Mouse (Mus musculus): ENCODE measurements at regions not wholly inside any gene's neighbourhood (a gene's known extent, or its start where the extent isn't known, plus 50 kb on each side); places are given as distances from the start of the nearest gene placed in this dataset.

DNA sequence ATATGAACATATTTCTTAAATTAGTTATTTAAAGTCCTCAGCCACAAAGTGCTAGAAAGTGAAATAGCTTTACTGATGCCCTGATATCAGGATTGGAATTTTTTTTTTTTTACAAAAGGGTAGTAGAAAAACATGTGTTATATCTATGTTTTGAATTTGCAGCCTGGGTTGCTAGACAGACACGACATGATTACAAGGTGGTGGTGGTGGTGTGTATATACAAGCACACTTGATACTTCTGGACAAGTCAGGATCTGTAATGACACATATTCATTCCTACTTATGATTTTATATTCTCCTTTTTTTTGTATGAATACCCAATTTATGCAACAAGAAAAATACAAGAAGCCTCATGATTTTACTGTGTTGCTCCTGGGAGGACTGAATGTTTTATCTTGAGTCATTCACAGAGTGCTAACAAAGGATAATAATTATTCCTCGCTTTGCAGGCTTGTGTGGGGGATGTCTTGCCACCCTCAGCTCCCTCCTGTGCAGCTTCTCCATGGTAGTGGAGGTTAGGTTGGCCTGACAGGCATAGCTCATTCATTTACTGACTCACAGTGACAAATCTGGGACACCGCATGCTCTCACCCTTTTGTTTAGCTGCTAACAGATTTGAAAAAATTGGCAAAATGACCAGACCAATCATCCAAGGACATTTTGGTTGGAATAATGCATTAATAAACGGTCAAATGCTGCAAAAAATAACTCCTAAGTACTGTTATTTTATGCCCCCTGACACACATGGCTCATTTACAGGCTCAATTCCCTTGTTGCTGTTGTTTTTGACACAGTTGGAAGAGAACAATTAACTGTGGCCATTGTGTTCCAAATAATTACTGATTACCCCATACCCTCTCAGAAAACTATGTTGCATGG, 303.3 kb upstream of the Sel1l start:
- DNase-seq: peak in 1 of 2 experiments; percentile 25

DNA sequence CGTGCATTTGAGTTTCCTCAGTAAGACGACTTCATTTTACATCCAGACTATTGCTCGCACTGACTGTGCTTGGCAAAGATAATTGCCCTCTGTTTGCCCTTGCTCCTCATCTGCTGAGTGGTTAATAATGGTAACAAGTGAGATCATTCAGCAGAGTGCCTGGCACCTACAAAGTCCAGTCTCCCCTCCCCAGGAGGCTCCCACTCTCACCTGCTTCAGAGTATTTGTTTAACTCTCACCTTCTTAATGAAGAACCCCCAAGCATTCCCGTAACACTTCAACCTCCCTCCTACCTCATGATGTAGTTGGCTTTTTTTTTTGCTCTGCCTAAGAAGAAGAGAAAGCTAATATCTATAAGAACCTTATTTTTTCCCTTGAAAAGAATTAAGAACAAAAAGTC, 288.6 kb upstream of the Sel1l start:
- no peak for DNase-seq

DNA sequence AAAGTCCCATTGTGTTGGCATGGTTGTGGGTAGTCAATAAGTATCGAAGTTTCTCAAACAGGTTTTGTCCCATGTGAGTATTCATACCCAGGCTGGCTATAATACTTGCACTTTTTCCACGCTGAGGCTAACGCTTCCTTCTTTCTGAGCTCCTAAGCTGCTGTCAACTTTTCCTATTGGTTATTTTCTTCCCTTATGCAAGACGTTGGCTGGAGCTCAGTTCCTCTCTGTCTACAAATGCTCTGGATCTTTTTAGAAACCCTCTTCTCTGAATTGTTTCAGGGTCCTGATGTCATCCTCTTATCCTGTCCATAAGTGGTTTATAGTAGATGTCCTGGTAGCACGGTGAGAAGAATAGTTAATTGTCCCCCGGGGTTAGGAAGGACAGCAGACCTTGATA, 278.7 kb upstream of the Sel1l start:
- DNase-seq: no peak

DNA sequence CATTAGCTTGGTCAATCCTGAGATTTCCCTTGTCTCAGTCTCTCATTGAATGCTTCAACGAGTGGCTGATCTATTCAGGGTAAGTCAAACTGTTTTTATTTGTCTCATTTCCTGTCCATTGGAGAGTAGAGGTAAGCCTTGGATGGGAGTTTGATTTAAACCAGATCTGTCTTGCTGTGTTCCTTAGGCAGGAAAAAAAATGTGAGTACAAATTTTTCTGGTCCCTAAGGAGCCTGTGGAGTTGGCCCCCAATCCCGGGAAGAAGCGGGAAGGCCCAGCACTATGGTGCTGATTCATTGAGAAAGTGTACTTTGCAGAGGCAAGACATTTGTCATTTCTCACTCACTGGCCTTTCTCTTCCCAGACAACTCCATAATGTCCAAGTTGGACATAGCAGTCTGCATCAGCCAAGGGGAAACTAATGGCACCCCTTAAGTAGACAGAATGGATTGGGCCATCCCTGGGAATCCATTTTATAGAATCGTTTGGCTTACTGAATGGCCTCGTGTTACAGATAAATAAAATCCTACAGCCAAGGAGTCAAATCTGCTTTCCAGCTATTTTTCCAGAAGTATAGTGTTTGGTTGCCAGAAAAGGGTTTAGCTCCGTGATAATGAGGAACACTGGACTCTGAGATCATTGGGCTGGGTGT, 271.3 kb upstream of the Sel1l start:
- no peak for DNase-seq

DNA sequence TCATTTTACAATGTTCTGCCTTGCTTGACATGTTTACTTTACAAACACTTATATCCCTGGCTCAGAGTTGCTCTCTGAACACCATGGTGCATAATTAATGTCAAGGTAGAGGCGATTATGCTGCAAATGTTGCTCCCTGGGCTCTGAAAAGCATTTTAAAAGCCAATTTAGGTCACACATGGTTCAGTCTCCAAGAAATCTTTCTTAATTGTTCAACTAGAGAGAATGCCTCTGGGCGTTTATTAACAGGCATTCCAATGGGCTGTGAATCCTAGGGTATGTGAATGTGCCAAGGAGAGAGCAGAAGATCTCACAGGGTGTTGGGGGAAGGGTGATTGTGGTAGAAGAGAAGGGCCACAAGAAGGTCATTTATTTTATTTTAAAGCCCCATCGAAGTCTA, 260.7 kb upstream of the Sel1l start:
- DNase-seq: no peak

DNA sequence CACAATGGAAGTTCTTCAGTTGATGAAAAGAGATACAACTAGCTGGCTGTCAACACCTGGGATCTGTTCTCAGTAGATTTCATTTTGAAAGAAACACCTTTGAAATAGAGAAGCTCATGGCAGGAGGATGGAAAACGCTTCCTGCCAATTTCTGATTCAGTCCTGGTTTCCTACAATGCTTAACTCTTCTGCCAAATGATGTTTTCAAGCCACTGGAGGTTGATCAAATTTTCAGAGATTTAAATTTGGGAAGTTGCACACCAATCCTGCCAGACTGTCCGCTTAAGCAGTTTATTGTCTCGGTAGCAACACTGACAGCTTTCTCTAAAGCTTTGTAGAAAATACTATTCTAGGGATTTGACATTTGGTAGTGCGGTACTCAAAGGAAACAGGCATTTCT, 251.1 kb upstream of the Sel1l start:
- no peak for DNase-seq

DNA sequence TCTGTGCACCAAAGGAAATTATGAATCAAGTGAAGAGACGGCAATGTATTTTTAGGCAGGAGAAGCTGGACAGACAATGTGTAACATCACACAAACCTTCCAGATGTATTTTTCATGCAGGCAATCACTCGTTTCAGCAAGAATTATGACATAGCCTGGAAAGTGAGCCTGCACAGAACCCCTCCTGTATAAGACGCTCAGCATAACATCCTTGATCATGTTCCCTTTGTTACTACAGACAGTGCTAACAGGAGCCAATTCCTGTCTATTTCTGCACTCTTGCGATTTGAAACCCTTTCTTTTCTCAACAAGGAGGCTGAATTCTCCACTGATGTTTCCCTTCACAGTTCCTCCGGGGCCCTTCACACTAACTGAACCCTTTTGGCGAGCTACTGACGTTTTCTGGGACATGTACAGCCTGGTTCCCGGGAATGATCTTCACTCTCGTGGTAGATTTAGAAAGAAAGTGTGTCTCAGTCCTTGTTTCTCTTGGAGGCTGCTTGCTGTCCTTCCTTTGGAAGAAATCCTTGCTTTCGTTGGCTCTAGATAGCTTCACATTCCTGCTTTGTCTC, 243.9 kb upstream of the Sel1l start:
- DNase-seq: no peak

DNA sequence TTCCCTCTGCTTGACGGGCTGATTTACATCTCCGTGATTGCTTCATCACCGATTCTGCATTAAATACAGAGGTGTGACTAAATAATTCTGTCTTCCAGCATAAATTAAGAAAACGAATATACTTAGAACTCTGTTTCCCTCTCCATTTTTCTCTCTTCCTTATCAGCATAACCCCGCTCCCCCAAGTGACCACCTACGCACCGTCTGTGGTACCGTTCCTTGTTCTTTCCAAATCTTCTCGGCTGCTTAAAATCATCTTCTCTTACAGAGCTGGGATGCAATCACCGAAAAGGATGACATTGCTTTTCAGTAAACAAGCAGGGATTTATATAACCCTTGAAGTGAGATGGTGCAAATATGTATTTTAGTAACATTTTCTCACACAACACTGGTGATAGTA, 224.3 kb upstream of the Sel1l start:
- no peak for DNase-seq

DNA sequence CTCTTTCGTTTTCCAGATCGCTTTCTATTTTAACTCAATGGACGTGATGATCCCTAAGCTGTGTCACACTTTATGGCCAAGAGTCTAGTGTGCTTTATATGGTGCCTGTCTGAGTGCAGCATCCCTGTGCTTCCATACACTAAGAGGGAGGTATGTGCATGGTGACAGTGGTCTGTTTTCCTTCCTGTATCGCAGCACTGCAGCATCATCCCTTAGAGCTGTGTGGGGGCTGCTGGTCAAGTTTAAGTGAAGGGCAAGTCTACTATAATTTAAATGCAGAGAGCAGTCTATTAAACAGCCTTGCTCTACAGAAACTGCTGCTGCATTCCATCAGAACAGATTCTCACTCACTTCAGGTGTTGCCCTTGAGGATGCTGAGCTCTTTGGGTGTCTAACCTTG, 213.8 kb upstream of the Sel1l start:
- no peak for DNase-seq

DNA sequence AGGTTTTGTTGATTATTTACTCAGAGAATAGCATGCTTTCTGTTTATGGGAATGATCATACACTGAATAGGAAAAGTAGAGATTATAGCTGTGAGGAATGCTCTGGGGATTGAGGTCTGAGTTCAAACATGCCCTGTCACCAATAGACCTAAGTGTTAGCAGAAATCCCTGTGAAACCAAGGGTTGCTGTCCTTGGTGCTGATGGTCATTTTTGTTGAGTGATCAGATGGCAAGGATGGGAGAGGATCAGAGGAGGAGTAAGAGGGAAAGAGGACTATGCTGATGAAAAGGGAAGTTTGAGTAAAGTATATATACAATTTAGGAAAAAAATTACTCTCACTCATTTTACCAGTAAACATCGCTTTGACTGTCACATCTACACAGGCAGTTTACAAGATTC, 191.5 kb upstream of the Sel1l start:
- DNase-seq: peak in 1 of 2 experiments; percentile 26

DNA sequence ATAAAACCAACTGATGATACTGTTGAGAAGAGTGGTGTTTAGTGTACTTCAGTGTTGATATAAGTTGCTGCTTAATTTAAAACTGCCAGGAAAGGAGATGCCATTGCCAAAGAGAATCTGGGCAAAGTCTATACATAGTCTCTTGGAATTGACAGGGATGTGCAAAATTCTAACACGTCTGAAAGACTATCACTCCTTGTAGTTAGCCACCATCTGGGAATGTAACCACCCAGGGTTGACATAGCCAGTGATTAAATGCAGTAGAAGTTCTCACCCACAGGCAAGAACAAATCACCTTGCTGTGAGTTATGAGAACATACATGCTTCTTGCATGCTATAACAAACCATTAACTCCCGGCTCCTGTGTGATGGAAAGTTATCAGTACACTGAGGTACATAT, 180.2 kb upstream of the Sel1l start:
- DNase-seq: no peak

DNA sequence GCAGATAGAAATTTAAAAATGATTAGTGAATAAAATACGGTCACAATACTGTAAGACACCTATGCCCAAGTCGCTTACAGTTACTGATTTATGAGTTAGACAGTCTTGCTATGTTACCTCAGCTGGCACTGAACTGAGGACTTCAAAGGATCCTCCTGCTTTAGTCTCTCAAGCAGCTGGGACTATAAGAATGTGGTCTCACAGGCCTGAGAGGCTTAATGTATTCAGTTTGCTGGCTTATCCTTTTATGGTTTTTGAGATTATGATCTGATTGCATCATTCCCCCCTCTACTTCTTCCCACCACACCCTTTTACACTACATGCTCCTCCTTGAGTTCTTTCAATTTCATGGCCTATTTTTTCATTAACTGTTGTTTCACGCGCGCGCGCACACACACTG, 179.4 kb upstream of the Sel1l start:
- no peak for DNase-seq

DNA sequence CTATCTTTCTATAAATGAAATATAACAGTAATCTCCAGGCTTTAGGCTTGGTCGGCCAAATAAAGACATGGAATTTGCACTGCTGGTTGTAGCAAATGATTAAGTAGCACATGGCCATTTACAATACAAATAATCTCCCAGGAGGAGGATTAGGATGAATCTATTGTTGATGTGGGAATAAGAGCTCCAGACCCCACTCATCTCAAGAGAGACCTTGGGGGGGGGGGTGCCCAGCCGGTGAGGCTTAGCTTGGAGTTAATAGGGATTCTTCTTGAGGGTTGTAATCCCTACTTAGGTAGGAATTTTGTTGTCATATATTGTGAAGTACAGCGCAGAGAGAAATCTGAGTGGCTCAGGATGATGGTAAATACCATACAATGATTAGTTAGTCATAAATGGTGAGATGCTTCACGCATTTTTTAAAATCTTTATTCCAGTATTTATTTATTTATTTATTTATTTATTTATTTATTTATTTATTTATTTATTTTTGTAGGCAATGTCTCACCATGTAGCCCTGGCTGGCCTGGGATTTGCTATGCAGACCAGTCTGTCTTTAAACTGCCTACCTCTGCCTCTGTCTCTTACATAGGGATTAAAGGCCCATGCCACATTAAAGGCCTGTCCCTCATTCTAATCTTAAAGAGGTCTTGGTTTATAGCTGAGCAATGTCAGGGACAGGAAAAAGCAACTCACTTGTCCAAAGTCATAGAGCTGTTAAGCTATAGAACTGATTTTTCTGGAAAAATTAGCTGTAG, 175.7 kb upstream of the Sel1l start:
- DNase-seq: no peak

DNA sequence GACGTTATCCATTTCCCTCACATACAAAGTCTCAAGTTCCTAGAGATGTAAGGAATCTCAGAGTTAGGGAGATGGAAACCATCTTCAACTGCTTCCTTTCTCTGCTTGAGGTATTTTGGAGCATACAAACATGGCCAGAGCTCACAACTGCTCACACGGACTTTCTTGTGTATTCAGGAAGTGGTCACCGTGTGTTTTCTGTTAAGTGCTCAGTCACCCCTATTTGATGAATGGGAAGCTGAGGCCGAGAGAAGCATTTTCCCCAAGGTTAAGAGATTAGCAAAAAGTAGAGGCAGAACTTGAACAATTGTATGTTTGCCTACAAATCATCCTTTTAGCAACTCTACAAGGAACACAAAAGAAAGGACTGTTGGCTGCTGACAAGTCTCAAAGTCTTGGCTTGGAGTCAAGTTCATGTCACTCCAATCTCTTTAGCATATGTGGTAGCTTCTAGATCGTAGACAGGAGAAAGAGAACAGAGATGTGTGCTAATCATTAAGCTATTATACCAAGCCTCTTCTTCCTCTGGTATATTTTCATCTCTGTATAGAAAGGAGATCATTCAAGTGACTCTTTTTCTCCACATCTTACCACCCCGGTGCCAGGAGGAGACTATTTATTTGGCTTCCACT, 170.8 kb upstream of the Sel1l start:
- no peak for DNase-seq

DNA sequence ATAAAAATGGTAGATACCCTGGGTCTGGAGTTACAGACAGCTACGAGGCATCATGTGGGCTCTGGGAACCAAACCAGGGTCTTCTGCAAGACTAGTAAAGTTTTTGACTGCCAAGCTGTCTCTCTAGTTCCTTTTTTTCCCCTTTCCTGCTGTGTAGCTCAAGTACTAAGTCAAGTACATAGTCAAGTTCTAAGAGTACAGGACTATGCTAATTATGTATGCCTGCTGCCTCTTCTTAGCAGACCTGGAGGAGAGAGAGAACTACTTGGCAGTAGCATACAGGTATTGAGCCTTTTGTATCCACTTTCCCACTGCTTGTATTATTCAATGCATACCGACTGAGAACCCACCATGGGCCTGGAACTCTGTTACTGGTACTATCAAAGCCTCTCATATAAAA, 166.4 kb upstream of the Sel1l start:
- DNase-seq: no peak

DNA sequence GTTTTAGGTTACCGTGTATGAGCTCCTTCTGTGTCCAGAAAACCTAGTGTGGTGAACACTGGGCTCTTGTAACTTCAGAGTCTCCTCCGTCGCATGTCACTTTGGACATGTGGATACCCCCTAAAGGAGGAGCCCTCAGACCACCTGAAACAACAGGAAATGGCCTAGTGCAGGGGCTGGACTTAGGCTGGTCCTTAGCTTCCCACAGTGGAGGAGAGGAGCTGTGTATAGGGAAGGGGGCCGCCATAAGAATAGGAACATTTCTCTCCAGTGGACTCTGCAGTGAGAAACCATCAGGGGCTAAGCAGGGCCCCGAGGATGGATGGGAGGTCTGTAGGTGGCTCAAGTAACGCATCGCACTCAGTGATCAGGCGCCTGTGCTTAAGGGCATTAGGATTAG, 165.0 kb upstream of the Sel1l start:
- DNase-seq: no peak

DNA sequence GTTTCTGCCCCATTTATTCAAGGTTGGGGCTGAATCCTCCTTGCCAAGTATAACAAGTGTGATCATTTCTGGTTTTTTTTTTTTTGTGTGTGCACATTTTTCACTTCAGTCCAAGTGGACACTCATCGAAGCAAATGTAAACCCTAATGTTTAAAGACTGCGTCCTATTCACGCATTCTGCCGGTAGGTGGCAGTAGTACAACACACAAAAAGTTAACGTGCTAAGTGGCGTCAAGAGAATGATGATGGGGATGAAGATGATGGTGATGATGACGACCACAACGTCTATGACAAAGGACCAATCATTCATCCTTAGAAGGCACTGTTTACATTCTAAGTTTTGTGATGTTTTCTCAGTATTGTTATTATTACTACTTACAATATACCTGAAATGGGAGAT, 164.3 kb upstream of the Sel1l start:
- DNase-seq: peak; percentile 43 to 45

DNA sequence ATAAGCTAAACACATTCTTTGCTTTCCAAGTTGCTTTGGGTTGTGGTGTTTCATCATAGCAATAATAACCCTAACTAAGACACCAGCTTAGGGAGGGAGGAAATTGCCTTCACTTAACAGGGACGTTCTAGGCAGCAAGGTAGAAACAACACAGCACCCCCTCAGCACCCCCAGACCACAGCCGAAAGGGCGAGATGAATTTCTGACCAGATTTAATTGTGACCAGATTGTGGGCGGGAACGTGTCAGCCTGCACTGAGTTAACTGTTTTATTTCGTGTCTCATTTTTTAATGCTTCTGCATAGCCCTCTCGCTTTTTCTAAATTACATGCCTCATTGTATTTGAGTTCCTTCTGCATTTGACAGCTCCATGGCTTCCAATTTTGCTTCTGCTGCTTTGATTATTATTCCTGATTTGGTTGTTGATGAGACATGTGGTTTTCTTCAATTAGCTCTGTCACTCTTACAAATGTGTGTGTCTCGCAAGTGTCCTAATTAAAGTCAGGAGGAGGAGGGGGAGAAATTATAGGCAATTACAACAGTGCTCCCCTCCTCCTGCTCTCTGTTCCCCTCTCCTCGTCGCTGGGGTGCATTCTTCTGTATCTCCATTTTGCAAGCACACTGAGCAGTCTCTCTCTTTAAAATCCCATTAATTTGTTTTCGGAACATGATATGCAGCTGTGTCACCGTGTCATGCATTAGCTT, 155.6 kb upstream of the Sel1l start:
- no peak for DNase-seq

DNA sequence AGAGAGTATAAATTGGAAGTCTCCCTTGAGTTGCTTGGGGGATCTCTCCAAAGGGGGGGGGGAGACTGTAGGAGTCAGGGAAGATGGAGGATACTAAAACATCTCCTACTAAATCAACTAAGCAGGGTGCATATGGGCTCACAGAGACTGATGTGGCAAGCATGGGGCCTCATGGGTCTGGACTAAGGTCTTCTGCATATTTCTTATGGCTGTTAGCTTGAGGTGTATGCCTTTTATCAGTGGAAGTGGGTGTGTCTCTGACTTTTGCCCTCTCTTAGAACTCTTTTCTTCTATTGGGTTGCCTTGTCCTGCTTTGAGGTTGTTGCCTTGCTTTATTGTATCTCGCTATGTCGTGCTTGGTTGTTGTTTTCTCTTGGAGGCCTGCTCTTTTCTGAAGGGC, 150.1 kb upstream of the Sel1l start:
- DNase-seq: no peak

DNA sequence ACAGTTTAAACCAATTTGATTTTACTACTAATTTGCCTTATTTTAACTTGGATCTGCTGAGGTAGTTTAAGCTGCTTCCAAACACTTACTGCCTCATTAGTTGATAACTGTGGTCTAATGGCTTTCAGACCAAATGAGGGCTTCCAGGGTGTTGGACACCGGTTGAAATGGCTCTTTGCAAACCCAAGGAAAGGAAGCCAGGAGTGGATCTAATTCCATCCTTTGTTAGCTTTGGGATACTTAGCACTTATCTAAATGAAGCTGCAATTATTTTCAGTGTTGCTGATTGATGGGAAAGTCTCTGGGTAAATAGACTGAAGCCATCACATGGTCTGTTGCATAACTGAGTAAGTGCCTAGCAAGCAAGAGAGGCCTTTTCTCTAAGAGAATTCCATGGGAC, 148.4 kb upstream of the Sel1l start:
- no peak for DNase-seq

DNA sequence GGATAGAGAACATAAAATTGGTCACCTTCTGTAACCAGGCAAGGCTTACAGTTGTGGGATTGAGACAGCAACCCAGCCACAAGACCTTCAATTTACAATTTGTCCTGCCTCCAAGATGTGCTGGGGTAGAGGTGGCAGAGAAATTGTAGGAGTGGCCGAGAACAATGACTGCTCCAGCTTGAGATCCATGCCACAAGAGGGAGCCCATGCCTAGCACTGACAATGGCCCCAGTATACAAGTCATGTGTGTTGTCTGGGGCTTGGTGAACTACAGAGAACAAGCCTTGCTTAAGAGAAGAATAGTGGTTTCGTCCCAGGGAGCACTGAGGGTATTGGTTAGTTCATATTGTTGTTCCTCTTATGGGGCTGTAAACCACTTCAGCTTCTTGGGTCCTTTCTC, 146.6 kb upstream of the Sel1l start:
- DNase-seq: peak; percentile 4 to 30

DNA sequence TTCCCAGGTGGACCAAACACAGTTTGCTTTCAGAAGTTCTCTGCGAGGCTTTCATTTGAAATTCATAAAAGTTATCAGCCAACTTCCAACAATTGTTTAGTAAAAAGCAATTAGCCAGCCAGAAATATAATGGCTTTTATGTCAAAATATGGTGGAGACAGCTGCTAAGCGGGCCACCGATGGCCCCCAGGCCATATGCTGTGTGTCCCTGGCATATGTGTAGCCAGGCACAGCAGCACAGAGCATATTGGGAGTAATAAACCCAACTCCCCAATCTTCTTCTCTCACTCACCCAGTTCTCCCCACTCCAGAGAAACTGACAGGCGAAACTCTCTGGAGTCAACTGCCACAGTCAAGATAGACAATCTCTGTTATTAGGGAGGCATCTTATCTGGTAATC, 137.5 kb upstream of the Sel1l start:
- no peak for DNase-seq

Data from adrenal gland, postnatal 36 days (tissue).